Mouse (Mus musculus): ENCODE measurements around the gene Ncstn. TPM values are rescaled to one million over a fixed set of nuclear protein-coding genes. Genes with fewer than 3 reads are reported as not detected.

The Ncstn gene
- total and polyA plus RNA-seq, 3 experiments, result 15.0 to 56.1 (median 24.5) TPM

DNA sequence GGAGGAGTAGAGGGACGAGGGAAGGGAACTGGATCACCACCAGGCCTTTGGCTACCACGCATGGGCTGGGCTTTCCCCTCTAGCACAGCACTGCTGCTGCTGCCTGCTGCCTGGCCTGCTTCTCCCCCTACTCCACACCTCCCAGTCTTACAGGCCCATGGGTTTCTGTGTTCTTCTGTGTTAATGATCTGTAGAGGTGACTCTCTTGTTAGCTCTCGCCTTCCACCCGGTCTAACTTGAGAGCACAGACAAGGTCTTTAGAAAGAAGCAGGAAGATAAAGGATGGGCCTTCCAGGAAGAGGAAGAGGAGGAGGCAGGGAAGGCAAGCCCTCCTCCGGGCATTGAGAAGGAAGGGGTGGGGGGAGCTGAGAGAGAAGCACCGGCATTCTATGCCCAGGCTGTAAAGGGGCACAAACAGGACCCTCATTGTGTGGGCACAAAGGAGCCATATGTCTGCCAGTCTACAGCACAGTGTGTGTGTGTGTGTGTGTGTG lies 34.3 kb downstream of the Ncstn start:
- dilution Hi-C loops (cut with MboI; ENCODE audit: extremely low pct_ligation_motif_present, extremely low pct_unique_long_range_greater_than_20kb, low sequenced_read_pairs), result no loop called here
- H3K79me2 ChIP-seq (replicated peaks; ENCODE audit: control insufficient read depth, extremely low read depth, insufficient read depth, poor library complexity, severe bottlenecking), result no peaks in the 10 kb centered on the region
- in situ Hi-C loops (cut with MboI; ENCODE audit: low pct_ligation_motif_present, low pct_unique_long_range_greater_than_20kb, low sequenced_read_pairs), result loop anchor here (25.0 kb wide), 1 partner anchor 264 kb away; no protein-coding TSS in a partner anchor
- peak overlapping the region; percentile 62 to 72 (median 68) for H3K4me3 ChIP-seq (replicated peaks in 1 of 3; ENCODE audit: low read depth in 2 of 3, low read length in 2 of 3, poor library complexity in 1 of 3)
- peaks cover 3 to 19% of the 10 kb centered on the region in 2 experiments; a peak in 2 of 4 replicates for H3K4me1 ChIP-seq (ENCODE audit: control insufficient read depth in 1 of 2, insufficient read depth in 2 of 2)
- peak overlapping the region; percentile 82 for H3K9ac ChIP-seq (ENCODE audit: insufficient read depth, low read depth)
- peak overlapping the region; percentile 59 for H3K4me2 ChIP-seq (ENCODE audit: insufficient read depth, low read depth, poor library complexity, severe bottlenecking)
- H3K27ac ChIP-seq (ENCODE audit: insufficient read depth, low read depth), result peak overlapping the region; percentile 42; the same call in 1 of the 2 replicates
- no peaks in the 10 kb centered on the region for H3K27me3 ChIP-seq (replicated peaks)
- peaks cover 0 to 19% of the 10 kb centered on the region in 2 experiments for H3K36me3 ChIP-seq (replicated peaks in 1 of 2; ENCODE audit: control insufficient read depth in 1 of 2, insufficient read depth in 1 of 2, low read length in 1 of 2)
- peak; percentile 48 for DNase-seq (ENCODE audit: extremely low read depth)
- no peaks in the 10 kb centered on the region for H3K9me3 ChIP-seq (replicated peaks; ENCODE audit: low read length)
- no peak for TF ChIP-seq SMC3 (IDR thresholded peaks at IDR 0.05; ENCODE audit: low read depth, low read length)
- TF ChIP-seq MAZ (IDR thresholded peaks at IDR 0.05; ENCODE audit: low read depth, low read length), result peak; percentile 47; the same call in 1 of the 2 replicates
- no peak for TF ChIP-seq JUN (IDR thresholded peaks at IDR 0.05; ENCODE audit: insufficient read depth, low read depth, low read length)
- no peak for TF ChIP-seq CHD2 (IDR thresholded peaks at IDR 0.05; ENCODE audit: low read length)
- no peak for TF ChIP-seq EP300 (IDR thresholded peaks at IDR 0.05; ENCODE audit: low read length)
- no peak for TF ChIP-seq MAFK (IDR thresholded peaks at IDR 0.05; ENCODE audit: insufficient replicate concordance, low read length)
- TF ChIP-seq TCF12 (IDR thresholded peaks at IDR 0.05; ENCODE audit: low read depth, low read length), result peak; percentile 64
- no peak; the same call in 1 of the 2 replicates for TF ChIP-seq MEF2A (IDR thresholded peaks at IDR 0.05; ENCODE audit: borderline replicate concordance, low read depth, low read length)
- TF ChIP-seq CHD1 (IDR thresholded peaks at IDR 0.05; ENCODE audit: low read depth, low read length), result no peak
- peak; percentile 34; the same call in 1 of the 2 replicates for TF ChIP-seq IRF4 (IDR thresholded peaks at IDR 0.05; ENCODE audit: low read depth, low read length)
- TF ChIP-seq ZMIZ1 (IDR thresholded peaks at IDR 0.05; ENCODE audit: low read depth, low read length), result 0 out of 2 replicates have a peak, but pooled peaks have one; percentile 38
- peak; percentile 64 for TF ChIP-seq NRF1 (IDR thresholded peaks at IDR 0.05; ENCODE audit: low read depth, low read length)
- 0 out of 2 replicates have a peak, but pooled peaks have one; percentile 57 for TF ChIP-seq UBTF (IDR thresholded peaks at IDR 0.05; ENCODE audit: low read depth, low read length)
- no peak for TF ChIP-seq RAD21 (IDR thresholded peaks at IDR 0.05; ENCODE audit: low read depth, low read length)
- peak; percentile 70; the same call in 1 of the 2 replicates for TF ChIP-seq NELFE (IDR thresholded peaks at IDR 0.05; ENCODE audit: low read depth, low read length)
- TF ChIP-seq POLR2AphosphoS2 (IDR thresholded peaks at IDR 0.05; ENCODE audit: low read depth, low read length), result peak; percentile 56; the same call in 1 of the 2 replicates
- 0 out of 2 replicates have a peak, but pooled peaks have one; percentile 58 for TF ChIP-seq MXI1 (IDR thresholded peaks at IDR 0.05; ENCODE audit: low read depth, low read length)
- no peak for TF ChIP-seq USF2 (conservative IDR thresholded peaks at IDR 0.05; ENCODE audit: low read depth, low read length)
- TF ChIP-seq MYC (IDR thresholded peaks at IDR 0.05; ENCODE audit: low read depth, low read length), result peak; percentile 72; the same call in 1 of the 2 replicates
- TF ChIP-seq GABPA (IDR thresholded peaks at IDR 0.05; ENCODE audit: insufficient replicate concordance, low read depth, low read length), result no peak
- TF ChIP-seq BHLHE40 (IDR thresholded peaks at IDR 0.05; ENCODE audit: low read depth, low read length), result no peak
- TF ChIP-seq PAX5 (IDR thresholded peaks at IDR 0.05; ENCODE audit: low read length), result no peak
- no peak for TF ChIP-seq ZC3H11A (IDR thresholded peaks at IDR 0.05; ENCODE audit: low read depth, low read length)
- TF ChIP-seq E2F4 (IDR thresholded peaks at IDR 0.05; ENCODE audit: insufficient replicate concordance, low read depth, low read length), result no peak
- no peak for TF ChIP-seq ZNF384 (IDR thresholded peaks at IDR 0.05; ENCODE audit: low read depth, low read length)
- TF ChIP-seq SIN3A (IDR thresholded peaks at IDR 0.05; ENCODE audit: low read length), result peak; percentile 50; the same call in 1 of the 2 replicates
- peak; percentile 80 for TF ChIP-seq MAX (IDR thresholded peaks at IDR 0.05; ENCODE audit: low read length)
- 0 out of 2 replicates have a peak, but pooled peaks have one; percentile 50 for TF ChIP-seq TBP (conservative IDR thresholded peaks at IDR 0.05; ENCODE audit: low read depth, low read length)
- peak; percentile 48 for TF ChIP-seq POLR2A (IDR thresholded peaks at IDR 0.05; ENCODE audit: low read depth, low read length)
- no peak for TF ChIP-seq ETS1 (conservative IDR thresholded peaks at IDR 0.05; ENCODE audit: low read depth, low read length)
- no peak for TF ChIP-seq CTCF (conservative IDR thresholded peaks at IDR 0.05 in 1 of 2, IDR thresholded peaks at IDR 0.05 in 1 of 2; ENCODE audit: low read depth in 2 of 2, low read length in 2 of 2)
- peak; percentile 79 for TF ChIP-seq ELF1 (IDR thresholded peaks at IDR 0.05; ENCODE audit: low read depth, low read length)
- TF ChIP-seq JUND (conservative IDR thresholded peaks at IDR 0.05; ENCODE audit: low read depth, low read length), result no peak
- TF ChIP-seq RCOR1 (conservative IDR thresholded peaks at IDR 0.05; ENCODE audit: low read depth, low read length), result no peak
- no peak for TF ChIP-seq USF1 (IDR thresholded peaks at IDR 0.05; ENCODE audit: low read depth, low read length)
- TF ChIP-seq HCFC1 (IDR thresholded peaks at IDR 0.05; ENCODE audit: low read depth, low read length), result peak; percentile 68
- TF ChIP-seq ZKSCAN1 (IDR thresholded peaks at IDR 0.05; ENCODE audit: borderline replicate concordance, low read depth, low read length), result no peak; the same call in 1 of the 2 replicates
- 0 out of 2 replicates have a peak, but pooled peaks have one; percentile 50 for TF ChIP-seq KAT2A (IDR thresholded peaks at IDR 0.05; ENCODE audit: insufficient replicate concordance, low read length)

Data from CH12.LX (cell line).